Mouse (Mus musculus) layer of hippocampus, adult 18-20 months (tissue): ENCODE measurements around the gene Grk5. TPM values are rescaled to one million over a fixed set of nuclear protein-coding genes. Genes with fewer than 3 reads are reported as not detected.
A peak's percentile ranks its signal among the peaks of the same experiment; 100 is the strongest.
"Not testable (repeated sequence)": the region's sequence is repeated elsewhere in the genome, so short reads cannot be mapped to it uniquely, and the experiment has no call there.

Experiments used
- DNase-seq, 2 experiments: peaks; one replicate each; pipeline ENCODE4 v3.0.0; 2022; ENCODE audit warnings: low spot score in 2 of 2
- long read RNA-seq: library from polyadenylated mRNA; stranded (forward); transcript quantifications from one replicate; pipeline ENCODE4 v2.0.0, GENCODE M21; 2021
- total RNA-seq, 2 experiments: library from RNA; stranded (reverse); gene quantifications; 2 replicates each; pipeline ENCODE4 v1.2.3; 2021

Gene Grk5
- 10 to 100 TPM; 10.4 to 12.4 TPM for total RNA-seq
- long read RNA-seq, full-length matches to known transcripts = 2 of 3 reads
- long read RNA-seq, partial matches to known transcripts = 0 of 3 reads
- long read RNA-seq, other reads (novel, unspliced or antisense) = 1 of 3 reads

- peak; percentile 93 to 96 for DNase-seq
These were observed at the start of gene Grk5 for GRCm38 (mm10) chr19:60889714-60890315. Gene Grk5 (plus strand): TSS chr19:60889749.

- no peak for DNase-seq
These were observed 46.2 kb upstream of the Grk5 start for GRCm38 (mm10) chr19:60843324-60843723.

DNA sequence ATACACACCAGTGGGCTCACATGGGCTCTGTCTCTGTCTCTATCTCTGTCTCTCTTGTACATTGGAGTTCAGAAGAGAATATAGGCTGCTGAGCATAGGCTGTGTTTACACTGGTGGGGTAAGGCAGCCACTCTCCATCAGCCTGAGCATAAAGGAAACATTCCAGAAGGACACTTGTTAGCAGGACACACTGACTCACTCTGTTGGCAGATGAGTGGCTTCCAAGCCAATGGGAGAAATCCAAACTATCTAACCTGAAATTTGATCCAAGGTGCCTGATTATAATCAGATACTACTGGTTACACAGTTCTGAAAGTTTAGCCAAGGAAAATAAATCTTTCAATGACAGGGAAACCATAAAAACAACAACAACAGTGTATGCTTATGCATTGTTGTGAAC is 43.8 kb upstream of the Grk5 start:
- DNase-seq = no peak

DNA sequence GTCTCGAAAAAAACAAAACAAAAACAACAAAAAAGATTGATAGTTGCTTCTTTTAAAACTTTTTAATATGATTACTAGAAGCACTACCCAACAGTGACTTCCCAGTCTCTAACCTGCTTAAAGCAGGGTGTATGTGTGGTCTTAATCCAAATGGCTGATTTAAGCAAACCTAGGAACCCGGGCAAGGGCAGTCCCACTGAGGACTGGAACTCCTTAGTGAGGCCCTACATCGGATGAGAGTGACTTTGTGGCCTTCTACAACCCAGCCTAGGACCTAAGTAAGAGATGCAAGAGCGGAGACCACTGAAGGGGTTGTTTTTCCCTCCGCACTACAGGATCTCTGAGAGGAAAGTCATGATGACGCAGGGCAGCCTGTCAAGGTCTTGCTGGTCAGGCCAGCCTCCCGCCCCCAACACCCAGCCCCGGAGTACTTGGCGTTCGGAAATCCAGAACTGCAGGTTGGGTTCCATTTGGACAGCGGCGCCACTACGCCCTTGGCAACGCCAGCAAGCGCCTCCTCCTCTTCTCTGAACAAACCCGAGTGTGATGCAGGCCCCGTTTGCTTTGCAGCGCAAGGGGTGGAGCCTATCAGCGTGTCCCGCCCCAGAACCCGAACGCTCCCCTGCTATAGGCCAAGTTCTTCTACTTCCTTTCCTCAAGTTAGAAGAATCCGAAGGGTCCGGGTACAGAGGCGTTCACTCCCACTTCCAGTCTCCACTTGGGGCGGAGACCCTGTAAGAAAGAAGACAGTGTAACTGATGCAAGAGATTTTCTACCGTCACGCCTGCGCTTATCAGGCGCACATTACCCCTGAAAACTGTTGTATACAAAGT is 28.5 kb upstream of the Grk5 start, which contains the start of gene Sfxn4:
TSS of gene Sfxn4 (minus strand) at position 612 of the 833 bp plus-strand sequence.
- peak; percentile 90 to 95 for DNase-seq

DNA sequence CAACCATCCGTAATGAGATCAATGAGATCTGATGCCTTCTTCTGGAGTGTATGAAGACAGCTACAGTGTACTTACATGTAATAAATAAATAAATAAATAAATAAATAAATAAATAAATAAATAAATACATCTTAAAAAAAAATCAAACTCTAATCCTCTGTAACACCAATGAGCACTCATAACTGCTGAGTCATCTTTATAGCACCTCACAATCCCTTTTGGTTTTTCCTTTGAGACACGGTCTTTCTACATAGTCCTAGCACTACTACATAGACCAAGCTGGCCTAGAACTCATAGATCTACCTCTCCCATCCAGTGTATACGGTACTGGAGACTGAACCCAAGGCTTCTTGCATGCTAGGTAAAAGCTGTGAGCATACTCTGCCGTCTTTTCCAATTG is 23.4 kb upstream of the Grk5 start:
- DNase-seq = not testable (repeated sequence)

GRCm38 (mm10) chr19:60870489-60870888 is 19.1 kb upstream of the Grk5 start:
- no peak for DNase-seq

- no peak for DNase-seq
These were observed 18.2 kb upstream of the Grk5 start for GRCm38 (mm10) chr19:60871366-60871765.

DNA sequence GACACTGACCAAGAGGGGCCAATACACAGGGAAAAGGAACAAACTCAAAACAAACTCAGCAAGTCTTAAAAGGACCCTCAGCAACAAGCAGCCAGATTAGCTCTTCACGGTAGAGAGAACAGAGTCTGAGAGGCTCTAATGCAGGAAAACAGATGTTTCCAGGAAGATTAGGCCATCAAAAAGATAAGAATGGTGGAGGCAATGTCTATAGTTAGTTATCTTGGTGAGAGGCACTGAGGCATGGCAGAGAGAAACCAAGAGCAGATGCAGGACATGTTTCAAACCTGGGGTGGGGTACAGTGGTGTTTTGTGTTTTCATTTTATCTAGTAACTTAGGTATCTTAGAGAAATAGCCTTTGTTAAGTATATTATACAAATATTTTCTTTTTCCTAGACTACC is 17.3 kb upstream of the Grk5 start:
- no peak for DNase-seq

- peak in 1 of 2 experiments; percentile 14 for DNase-seq
These were observed 16.0 kb upstream of the Grk5 start for GRCm38 (mm10) chr19:60873501-60873900.

GRCm38 (mm10) chr19:60874064-60874694 is 15.4 kb upstream of the Grk5 start, which contains the start of gene Prdx3:
Gene Prdx3 (minus strand): TSS chr19:60874556.
- peak; percentile 95 to 96 for DNase-seq

DNA sequence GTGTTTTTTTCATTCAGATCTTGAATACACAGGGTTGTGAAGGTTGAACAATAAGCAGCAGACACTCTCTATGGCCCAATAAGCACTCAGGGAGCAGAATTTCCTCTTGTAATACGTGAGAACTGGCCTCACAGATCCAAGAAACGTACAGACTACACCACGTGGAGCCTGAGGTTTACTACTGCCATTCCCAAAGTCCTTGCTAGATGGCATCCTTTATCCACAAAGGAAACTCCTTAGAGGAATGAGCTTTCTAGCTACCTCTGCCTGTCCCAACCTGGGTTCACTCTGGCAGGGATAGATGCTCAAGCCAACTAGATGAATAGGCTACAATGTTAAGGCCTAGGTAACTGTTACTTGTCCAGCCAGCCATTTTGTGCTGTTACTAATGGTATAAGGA is 6.4 kb upstream of the Grk5 start:
- DNase-seq = peak in 1 of 2 experiments; percentile 70

DNA sequence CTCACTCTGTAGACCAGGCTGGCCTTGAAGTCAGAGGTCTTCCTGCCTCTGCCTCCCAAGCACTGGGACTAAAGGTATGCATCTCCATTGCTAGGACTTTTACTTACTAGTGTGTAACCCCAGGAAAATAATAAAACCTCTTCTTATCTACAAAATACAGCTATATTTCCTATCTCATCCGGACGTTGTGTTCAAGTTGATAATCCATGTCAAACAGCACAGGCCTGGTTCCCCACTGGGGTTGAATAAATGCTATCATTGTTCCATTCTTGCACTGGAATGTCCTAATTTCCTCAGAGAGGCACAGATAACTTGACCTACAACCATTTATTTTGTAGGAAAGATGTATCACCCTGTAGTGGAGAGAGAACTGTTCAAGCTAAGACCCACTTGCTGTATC is 1.9 kb upstream of the Grk5 start:
- no peak for DNase-seq

DNA sequence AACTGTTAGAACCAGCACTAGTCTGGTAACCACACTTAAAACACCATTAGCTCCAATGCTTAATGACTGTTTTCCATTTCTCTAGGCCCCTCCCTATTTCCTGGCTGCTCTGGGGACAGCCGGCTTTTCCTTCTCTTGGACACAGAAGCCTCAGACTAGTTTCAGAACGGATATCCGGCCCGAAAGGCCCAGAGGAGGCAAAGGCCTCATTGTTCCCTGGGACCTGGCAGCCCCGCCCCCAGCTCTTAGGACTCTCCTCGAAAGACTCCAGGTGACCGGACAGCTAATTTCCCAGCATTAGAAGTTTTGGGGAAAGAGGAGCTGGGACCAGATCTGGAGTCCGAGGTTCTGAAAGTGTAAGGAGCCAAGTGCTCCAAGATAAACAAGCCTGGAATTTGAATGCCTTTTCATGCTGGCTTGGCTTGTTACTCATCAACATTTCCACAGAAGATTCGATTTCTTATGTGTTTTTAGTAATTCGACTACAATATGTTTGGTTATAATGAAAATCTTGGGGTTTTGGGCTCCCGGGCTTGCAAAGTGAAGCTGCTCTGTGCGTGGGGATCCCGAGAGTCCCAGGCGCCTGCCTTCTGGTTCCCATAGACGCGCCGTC is 342 bp upstream of the Grk5 start:
- DNase-seq = peak in 1 of 2 experiments; percentile 16

DNA sequence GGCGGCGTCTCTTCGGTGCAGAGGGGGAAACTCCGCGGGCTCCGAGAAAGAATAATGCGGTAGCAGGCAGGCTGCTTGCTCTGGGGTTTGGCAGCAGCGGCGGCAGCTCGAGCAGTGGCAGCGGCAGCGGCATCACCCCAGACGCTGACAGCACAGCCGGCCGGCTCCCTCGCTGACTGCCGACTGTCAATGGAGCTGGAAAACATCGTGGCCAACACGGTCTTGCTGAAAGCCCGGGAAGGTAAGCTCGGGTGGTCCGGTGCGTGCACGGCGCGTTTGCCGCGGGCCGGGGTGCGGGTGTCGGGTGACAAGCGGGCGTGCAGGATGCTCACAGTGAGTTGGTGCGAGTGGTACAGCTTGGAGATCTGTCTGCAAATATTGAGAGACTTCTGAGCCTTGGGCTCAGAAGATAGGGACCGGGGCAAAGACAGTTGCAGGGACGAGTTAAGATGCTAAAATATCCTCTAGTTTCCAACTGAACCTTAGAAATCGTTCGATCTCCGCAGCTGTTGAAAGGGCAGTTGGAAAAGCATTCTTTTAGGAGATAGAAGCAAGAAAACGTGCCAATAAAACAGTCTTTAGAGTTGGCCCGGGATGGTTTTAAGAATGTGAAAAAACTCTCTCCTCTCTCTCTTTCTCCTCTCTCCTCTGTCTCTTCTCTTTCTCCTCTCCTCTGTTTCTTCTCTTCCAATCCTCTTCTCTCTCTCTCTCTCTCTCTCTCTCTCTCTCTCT is 1.0 kb downstream of the Grk5 start:
- DNase-seq = peak; percentile 35 to 72

DNA sequence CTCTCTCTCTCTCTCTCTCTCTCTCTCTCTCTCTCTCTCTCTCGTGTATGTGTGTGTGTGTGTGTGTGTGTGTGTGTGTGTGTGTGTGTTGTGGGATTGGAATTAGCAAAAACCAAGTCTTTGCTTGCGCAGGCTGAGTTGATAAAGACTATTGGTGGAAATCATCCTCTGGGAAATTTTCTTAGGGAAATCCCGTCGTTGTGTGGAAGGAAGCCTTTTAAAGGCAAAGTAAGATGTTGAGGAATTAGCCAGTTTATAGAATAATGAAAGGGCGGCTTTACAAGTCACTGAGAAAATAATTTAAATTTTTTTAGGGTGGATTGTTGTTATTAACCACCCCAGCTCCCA is 1.5 kb downstream of the Grk5 start:
- DNase-seq = no peak

GRCm38 (mm10) chr19:60891934-60892547 is 2.5 kb downstream of the Grk5 start:
- peak in 1 of 2 experiments; percentile 68 for DNase-seq

GRCm38 (mm10) chr19:60895251-60895880 is 5.8 kb downstream of the Grk5 start:
- DNase-seq = peak in 1 of 2 experiments; percentile 27

GRCm38 (mm10) chr19:60903139-60903538 is 13.6 kb downstream of the Grk5 start:
- DNase-seq = no peak

- no peak for DNase-seq
These were observed 14.4 kb downstream of the Grk5 start for GRCm38 (mm10) chr19:60903971-60904370.

GRCm38 (mm10) chr19:60905477-60905876 is 15.9 kb downstream of the Grk5 start:
- no peak for DNase-seq
